Mouse (Mus musculus) ES-Bruce4 (cell line): Measurements from ENCODE around the gene Pdzph1.

Experiments
- CTCF ChIP-seq: IDR thresholded peaks from one replicate; pipeline ENCODE4 v1.8.1; 2011; ENCODE audit warnings: low read depth, low read length
- EP300 ChIP-seq: IDR thresholded peaks from 2 replicates; pipeline ENCODE4 v1.6.1; 2011; ENCODE audit warnings: low read depth, low read length; ENCODE audit not compliant: insufficient read depth
- POLR2A ChIP-seq: IDR thresholded peaks from one replicate; pipeline ENCODE4 v1.8.1; 2011; ENCODE audit warnings: low read length; ENCODE audit not compliant: insufficient read depth

GRCm38 (mm10) chr17:58918539-58918938, 72.6 kb downstream of the Pdzph1 start:
- no peak for TF ChIP-seq CTCF
- no peak for TF ChIP-seq POLR2A
- TF ChIP-seq EP300: no peak
